In the genomic region with DNA sequence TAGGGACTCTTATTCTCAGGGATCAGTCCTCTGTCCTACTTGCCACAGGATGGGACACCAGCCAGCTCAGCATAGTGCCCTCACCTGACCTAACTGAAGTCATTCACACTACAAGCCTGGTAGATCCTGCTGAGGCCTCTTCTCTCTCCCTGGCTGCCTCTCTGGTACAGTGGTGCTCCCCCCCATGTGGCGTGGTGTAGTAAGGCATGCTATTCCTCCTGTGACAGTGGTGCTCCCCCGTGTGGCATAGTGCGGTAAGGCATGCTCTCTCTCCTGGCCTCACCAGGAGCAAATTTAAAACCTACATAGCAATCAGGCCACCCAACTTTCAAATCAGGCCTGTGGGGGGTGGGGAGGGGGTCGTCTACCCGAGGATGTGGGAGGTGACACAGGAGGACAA, we compare ENCODE assay signal across 8 mouse cellular contexts. TPM values are rescaled to one million over a fixed set of nuclear protein-coding genes. Genes with fewer than 3 reads are reported as not detected.
DNase-seq lines count a peak whose midpoint lies in the region; ATAC-seq lines count a peak whose summit lies in the region.

No protein-coding gene starts in this region.

- no peaks in the 10 kb centered on the region for H3K9me3 ChIP-seq in hindbrain, embryonic 15.5 days

- H3K36me3 ChIP-seq in hindbrain, embryonic 15.5 days: no peaks in the 10 kb centered on the region

- no peak overlapping the region for H3K27ac ChIP-seq in hindbrain, embryonic 15.5 days (replicated peaks)

- 15% methylated on average over 5 of the region's 5 CpGs for WGBS in hindbrain, embryonic 15.5 days

- no peaks in the 10 kb centered on the region for H3K4me1 ChIP-seq in hindbrain, embryonic 15.5 days (replicated peaks)

- no peak overlapping the region for H3K4me3 ChIP-seq in hindbrain, embryonic 15.5 days

- peak; percentile 70; the same call in 1 of the 2 replicates for ATAC-seq in hindbrain, embryonic 15.5 days (ENCODE audit: low FRiP score, low read depth)

- no peaks in the 10 kb centered on the region for H3K27me3 ChIP-seq in hindbrain, embryonic 15.5 days

- H3K4me2 ChIP-seq in hindbrain, embryonic 15.5 days: no peak overlapping the region

- DNase-seq in WW6 (ENCODE audit: low read depth, low spot score): peak; percentile 70
- peak; percentile 70 for DNase-seq in cerebellum, adult 8-10 months
- peak; percentile 84 for DNase-seq in forelimb bud, embryonic 11.5 days (ENCODE audit: low read depth, low spot score)
- DNase-seq in layer of hippocampus, postnatal 25 days (ENCODE audit: extremely low spot score in 1 of 2, low spot score in 1 of 2): peak; percentile 75 to 94
- peak; percentile 72 for DNase-seq in lung, postnatal 25 days (ENCODE audit: low spot score)
- DNase-seq in right cerebral cortex, postnatal 36 days (ENCODE audit: low spot score in 2 of 2): peak; percentile 55 to 62
- peak; percentile 72 to 75 for DNase-seq in urinary bladder, postnatal 36 days (ENCODE audit: low spot score in 2 of 2)

- no peak overlapping the region for H3K9ac ChIP-seq in hindbrain, embryonic 15.5 days

RNA-seq across cellular contexts. Expression of gene Dnah17, which starts 26.4 kb away (rescaled TPM):
- polyA plus RNA-seq in hindbrain, embryonic 15.5 days (2015; fragmentation: Nextera tagmentation; extraction: Ambion mirVana): 0.18 and 0.23 TPM in 2 replicates
- total RNA-seq in layer of hippocampus, postnatal 25 days (2021): under 1 TPM in 1 of 2 experiments, not detected in 1; 0.49 TPM
